Mouse (Mus musculus) neural tube, embryonic 15.5 days (tissue): Measurements from ENCODE around the gene Rtl8b. TPM values are rescaled to one million over a fixed set of nuclear protein-coding genes. Genes with fewer than 3 reads are reported as not detected.
"Not testable (repeated sequence)": the region's sequence is repeated elsewhere in the genome, so short reads cannot be mapped to it uniquely, and the experiment has no call there.

ENCODE experiments used
- ATAC-seq: fragments of 200-750 bp; cut with Nextera tagmentation; 2 replicates; pipeline ENCODE4 v1.8.0; 2017; ENCODE audit warnings: mild to moderate bottlenecking, moderate TSS enrichment, moderate library complexity; ENCODE audit not compliant: low FRiP score
- H3K27ac ChIP-seq: fragments of 300-500 bp; sonication (generic); replicated peaks from 2 replicates; pipeline ENCODE4 v1.5.1; 2015; ENCODE audit warnings: mild to moderate bottlenecking, inconsistent platforms
- H3K27me3 ChIP-seq: fragments of 300-500 bp; sonication (generic); replicated peaks from 2 replicates; pipeline ENCODE4 v1.6.1; 2015; ENCODE audit warnings: inconsistent platforms
- H3K36me3 ChIP-seq: fragments of 300-500 bp; sonication (generic); 2 replicates; pipeline ENCODE4 v1.6.1; 2015; ENCODE audit warnings: inconsistent platforms
- H3K4me1 ChIP-seq: fragments of 300-500 bp; sonication (generic); 2 replicates; pipeline ENCODE4 v1.6.1; 2015; ENCODE audit warnings: inconsistent platforms
- H3K4me2 ChIP-seq: fragments of 300-500 bp; sonication (generic); 2 replicates; pipeline ENCODE4 v1.6.1; 2015; ENCODE audit warnings: inconsistent platforms, mild to moderate bottlenecking, moderate library complexity
- H3K4me3 ChIP-seq: fragments of 300-500 bp; sonication (generic); replicated peaks from 2 replicates; pipeline ENCODE4 v1.5.1; 2015; ENCODE audit warnings: mild to moderate bottlenecking, inconsistent platforms
- H3K9ac ChIP-seq: fragments of 300-500 bp; sonication (generic); replicated peaks from 2 replicates; pipeline ENCODE4 v1.6.1; 2015; ENCODE audit warnings: mild to moderate bottlenecking, inconsistent platforms
- H3K9me3 ChIP-seq: fragments of 300-500 bp; sonication (generic); replicated peaks from 2 replicates; pipeline ENCODE4 v1.6.1; 2016; ENCODE audit warnings: inconsistent platforms
- WGBS: fragments of 180-500 bp; shearing (Covaris S2); methylation state at CpG from one replicate; pipeline ENCODE4 v1.1.7; 2015; ENCODE audit warnings: mixed read lengths; 5-methylcytosine and 5-hydroxymethylcytosine counted together
- polyA plus RNA-seq: library from polyadenylated mRNA; unstranded; fragments of >200 nt; fragmentation: Nextera tagmentation; extraction: Ambion mirVana; gene quantifications from 2 replicates; pipeline ENCODE4 v1.2.1, GENCODE M21; 2015

Gene Rtl8b
- polyA plus RNA-seq: 177 and 219 TPM in 2 replicates

DNA sequence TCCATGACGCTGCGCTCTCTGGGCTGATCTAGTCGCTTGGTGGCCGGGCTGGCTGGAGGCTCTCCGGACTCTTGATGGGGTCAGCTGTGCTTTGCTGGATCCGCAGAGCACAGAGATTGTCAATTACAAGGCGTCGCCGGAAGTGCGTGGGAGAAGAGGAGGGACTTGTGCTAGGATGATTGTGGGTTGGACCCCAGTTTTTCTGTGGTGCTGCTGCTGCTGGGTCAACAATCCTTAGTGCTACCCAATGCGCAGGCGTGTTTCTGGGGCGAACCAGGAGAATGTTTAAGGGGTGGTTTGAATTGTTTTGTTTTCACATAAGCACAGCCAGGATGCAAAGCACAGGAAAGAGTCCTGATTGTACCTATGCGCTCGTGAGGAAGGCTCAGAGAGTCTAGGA, at the start of gene Rtl8b:
Rtl8b (minus strand) TSS at position 115 of the 400 bp plus-strand sequence.
- WGBS: 31% methylated on average over 11 of the region's 15 CpGs
- Histone ChIP-seq H3K9ac (no peak within 1 kb of the TSS), H3K4me3 (peak within 1 kb of the TSS; percentile 34), H3K36me3 (no peaks in the 10 kb centered on the region), H3K4me2 (peak within 1 kb of the TSS; percentile 49), H3K4me1 (no peaks in the 10 kb centered on the region), H3K27me3 (no peaks in the 10 kb centered on the region), H3K9me3 (no peaks in the 10 kb centered on the region), H3K27ac (peak within 1 kb of the TSS; percentile 82)
- ATAC-seq: peak; percentile 97

DNA sequence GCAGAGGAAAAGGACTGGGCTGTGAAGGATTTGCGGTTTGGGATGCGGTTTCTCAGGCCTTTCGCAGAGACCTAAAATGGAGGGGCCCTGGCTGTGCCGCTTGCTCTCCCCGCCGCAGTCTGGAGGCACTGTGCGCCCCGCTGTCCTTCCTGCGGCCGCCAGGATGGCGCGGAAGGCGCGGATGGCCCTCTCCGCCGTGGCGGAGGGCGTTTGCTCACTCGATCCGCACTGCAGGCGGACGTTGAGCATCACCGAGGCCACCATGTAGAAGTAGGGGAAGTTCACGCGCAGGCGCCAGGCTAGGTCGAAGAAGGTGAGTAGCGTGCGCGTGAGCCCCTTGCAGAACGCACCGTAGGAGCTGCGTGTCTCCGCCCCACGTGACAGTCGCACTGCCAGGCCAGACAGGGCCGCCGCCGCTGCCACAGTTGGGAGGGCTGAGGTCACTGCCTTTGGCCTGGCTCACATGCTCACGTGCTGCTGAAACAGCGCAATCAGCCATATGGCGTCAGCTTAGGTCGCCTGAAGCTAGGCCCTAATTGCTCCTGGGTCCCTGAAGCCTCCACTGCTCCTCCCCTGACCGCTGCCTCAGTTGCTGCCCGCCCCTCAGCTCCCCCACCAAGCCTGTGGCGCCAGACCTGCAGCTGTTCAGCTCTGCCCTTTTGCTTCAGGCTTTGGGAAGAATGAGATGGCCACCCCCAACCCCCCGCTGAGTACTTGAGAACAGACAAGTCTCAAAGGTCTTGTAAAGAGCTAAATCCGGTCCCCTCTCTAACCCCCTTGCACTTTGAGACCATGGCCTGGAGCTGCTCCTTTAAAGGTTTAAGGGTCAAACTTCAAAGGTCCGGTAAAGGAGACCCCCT, 46.3 kb upstream of the Rtl8b start:
- 26% methylated on average over 49 of the region's 49 CpGs for WGBS
- Histone ChIP-seq H3K4me3 (peak overlapping the region; percentile 38), H3K27me3 (no peaks in the 10 kb centered on the region), H3K4me2 (peak overlapping the region; percentile 62), H3K36me3 (no peaks in the 10 kb centered on the region), H3K27ac (0 out of 2 replicates have a peak overlapping the region, but pooled peaks have one; percentile 45), H3K9ac (peak overlapping the region; percentile 46), H3K4me1 (peaks cover 3% of the 10 kb centered on the region; the same call in 1 of the 2 replicates), H3K9me3 (no peaks in the 10 kb centered on the region)
- peak; percentile 96 for ATAC-seq

DNA sequence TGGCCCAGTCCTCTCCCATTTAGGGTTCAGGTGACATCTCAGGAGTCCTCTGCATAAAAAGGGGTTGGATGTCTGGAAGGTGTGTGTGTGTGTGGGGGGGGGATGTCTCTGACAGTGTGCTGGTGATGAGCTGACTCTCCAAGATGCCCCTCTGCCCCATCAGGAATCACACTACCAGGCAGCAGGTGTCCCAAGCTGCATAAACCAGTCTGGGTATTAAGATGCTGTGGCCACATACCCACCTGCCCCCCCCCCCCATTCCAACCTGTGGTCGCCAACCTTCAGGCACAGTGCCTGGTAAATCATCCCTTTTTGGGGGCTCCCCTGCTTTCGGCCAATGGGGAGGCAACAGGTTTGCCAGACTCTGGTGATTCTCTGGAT, 45.7 kb upstream of the Rtl8b start:
- Histone ChIP-seq H3K9me3 (no peaks in the 10 kb centered on the region), H3K27ac (0 out of 2 replicates have a peak overlapping the region, but pooled peaks have one; percentile 45), H3K4me2 (peak overlapping the region; percentile 62), H3K4me3 (peak overlapping the region; percentile 38), H3K27me3 (no peaks in the 10 kb centered on the region), H3K36me3 (no peaks in the 10 kb centered on the region), H3K4me1 (peaks cover 3% of the 10 kb centered on the region; the same call in 1 of the 2 replicates), H3K9ac (no peak overlapping the region)
- peak; percentile 58 for ATAC-seq
- 35% methylated on average over 2 of the region's 2 CpGs for WGBS

DNA sequence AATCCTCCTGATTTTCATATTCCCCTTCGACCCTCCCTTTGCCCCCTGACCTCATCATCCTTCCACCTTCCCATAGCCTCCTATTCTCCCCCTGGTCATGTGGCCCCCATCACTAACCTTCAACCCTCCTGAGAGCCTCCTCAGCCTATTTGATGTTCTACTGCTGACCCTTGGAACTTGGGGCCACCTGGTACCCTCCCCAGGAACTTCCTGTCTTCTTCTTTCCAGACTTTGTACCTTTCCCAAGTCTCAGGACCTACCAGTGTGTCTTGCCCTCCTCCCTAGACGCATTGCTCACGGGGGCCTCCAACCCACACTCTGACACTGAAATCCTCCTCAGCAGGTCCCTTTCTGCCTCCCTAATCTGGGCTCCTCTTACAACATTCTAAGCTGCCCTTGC, 32.5 kb upstream of the Rtl8b start:
- ATAC-seq: no peak
- Histone ChIP-seq H3K36me3 (no peaks in the 10 kb centered on the region), H3K4me2 (no peak overlapping the region), H3K4me1 (no peaks in the 10 kb centered on the region), H3K27me3 (no peaks in the 10 kb centered on the region), H3K9ac (no peak overlapping the region), H3K27ac (no peak overlapping the region), H3K4me3 (no peak overlapping the region), H3K9me3 (no peaks in the 10 kb centered on the region)
- 88% methylated on average over 3 of the region's 3 CpGs for WGBS

DNA sequence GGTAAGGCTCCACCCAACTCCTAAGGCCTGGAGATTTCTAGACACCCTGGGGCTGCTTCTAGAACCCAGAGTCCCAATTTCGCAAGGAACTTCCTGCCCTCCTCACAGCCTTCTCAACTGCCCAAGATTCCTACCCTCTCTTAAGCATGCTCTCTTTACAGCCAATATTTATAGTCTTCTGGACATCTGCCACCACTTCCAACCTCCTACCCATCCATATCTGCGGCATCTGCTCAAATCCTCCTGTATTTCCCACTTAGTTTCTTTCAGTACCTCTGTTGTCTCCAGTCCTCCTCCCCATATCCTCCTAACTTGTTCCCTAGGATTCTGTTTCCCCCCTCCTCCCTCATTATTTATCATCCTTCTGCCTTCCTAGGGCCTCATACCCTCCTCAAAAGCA, 29.0 kb upstream of the Rtl8b start:
- Histone ChIP-seq H3K27me3 (no peaks in the 10 kb centered on the region), H3K4me3 (no peak overlapping the region), H3K9ac (no peak overlapping the region), H3K9me3 (no peaks in the 10 kb centered on the region), H3K27ac (no peak overlapping the region), H3K4me1 (no peaks in the 10 kb centered on the region), H3K4me2 (no peak overlapping the region), H3K36me3 (no peaks in the 10 kb centered on the region)
- 94% methylated on average over 2 of the region's 2 CpGs for WGBS
- ATAC-seq: no peak

DNA sequence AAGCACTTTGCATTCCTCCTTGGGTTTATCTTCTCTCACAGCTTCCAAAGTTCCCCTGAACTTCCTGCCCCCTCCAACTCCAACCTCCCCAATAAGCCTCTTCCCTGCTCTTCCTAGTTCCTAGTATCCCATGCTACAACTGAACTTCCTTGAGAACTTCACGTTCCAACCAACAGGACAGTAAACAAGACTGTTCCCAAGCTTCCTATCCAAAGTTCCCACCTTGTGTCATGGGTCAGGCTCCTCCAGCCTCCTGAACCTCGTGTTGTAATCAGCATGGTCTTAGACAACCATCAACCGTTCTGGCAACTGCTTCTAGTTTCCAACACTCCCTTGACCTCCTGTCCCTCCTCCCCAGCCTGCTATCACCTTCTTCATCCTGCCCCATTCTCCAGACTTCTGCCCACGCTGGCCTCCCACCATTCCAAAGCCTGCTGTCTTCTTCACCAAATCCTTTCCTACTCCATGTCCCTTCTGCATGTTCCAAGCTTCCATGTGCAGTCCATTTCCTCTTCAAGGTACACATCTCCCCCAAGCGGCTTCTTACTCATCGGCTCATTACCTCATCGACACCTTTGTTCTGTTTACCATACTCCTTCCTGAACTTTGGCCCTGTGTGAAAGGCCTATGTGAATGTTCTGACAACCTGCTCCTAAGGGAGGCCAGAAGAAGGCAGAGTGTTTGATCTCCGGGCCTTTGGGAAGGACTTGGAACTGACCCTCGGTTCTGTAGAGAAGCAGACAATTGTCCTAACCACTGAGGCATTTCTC, 24.0 kb upstream of the Rtl8b start:
- Histone ChIP-seq H3K4me2 (no peak overlapping the region), H3K9me3 (no peaks in the 10 kb centered on the region), H3K27ac (no peak overlapping the region), H3K4me3 (no peak overlapping the region), H3K36me3 (no peaks in the 10 kb centered on the region), H3K4me1 (no peaks in the 10 kb centered on the region), H3K9ac (no peak overlapping the region), H3K27me3 (no peaks in the 10 kb centered on the region)
- 87% methylated on average over 9 of the region's 9 CpGs for WGBS
- ATAC-seq: no peak

DNA sequence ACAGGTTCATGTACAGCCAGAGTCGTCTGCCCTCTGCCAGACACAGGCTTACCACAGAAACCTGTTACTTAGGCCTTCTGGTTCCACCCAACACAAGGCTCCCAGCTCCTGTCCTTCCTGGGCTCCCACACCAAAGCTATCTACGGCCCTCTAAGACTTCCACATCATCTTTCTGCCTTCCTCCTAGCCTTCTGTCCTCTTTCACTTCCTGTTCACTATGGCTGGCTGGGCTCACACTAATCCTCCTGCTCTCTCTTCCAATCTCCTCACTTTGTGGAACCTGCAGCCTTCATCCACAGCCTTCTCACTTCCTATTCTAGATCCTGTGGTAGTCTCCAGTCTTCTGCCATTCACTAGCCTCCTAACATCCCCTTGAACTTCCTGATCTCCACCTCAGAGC, 22.9 kb upstream of the Rtl8b start:
- Histone ChIP-seq H3K27ac (no peak overlapping the region), H3K4me3 (no peak overlapping the region), H3K4me1 (no peaks in the 10 kb centered on the region), H3K9me3 (no peaks in the 10 kb centered on the region), H3K27me3 (no peaks in the 10 kb centered on the region), H3K4me2 (no peak overlapping the region), H3K36me3 (no peaks in the 10 kb centered on the region), H3K9ac (no peak overlapping the region)
- ATAC-seq: no peak
- WGBS: 92% methylated on average over 2 of the region's 2 CpGs

DNA sequence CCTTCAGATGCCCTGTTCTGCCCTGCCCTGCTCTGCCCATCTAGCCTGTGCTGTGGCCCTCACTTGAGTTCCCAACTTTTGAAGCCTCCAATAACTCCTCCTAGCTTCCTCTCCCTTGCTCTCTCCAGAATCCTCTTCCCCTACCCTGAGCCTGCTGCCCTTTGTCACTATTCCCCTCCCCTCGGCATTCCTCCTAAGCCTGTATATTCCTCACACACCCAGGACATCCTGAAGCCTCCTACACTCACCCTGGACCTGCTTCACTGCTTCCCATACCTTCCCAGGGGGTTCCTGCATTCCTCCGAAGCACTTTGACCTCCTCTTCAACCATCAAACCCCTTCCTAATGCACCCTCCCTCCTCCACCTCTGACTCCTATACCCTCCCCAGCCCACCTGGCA, 21.9 kb upstream of the Rtl8b start:
- H3K4me1 ChIP-seq: no peaks in the 10 kb centered on the region
- no peak overlapping the region for H3K9ac ChIP-seq
- H3K4me2 ChIP-seq: no peak overlapping the region
- 53% methylated on average over 2 of the region's 2 CpGs for WGBS
- H3K4me3 ChIP-seq: no peak overlapping the region
- H3K9me3 ChIP-seq: no peaks in the 10 kb centered on the region
- no peaks in the 10 kb centered on the region for H3K27me3 ChIP-seq
- no peaks in the 10 kb centered on the region for H3K36me3 ChIP-seq
- H3K27ac ChIP-seq: no peak overlapping the region
- ATAC-seq: no peak

DNA sequence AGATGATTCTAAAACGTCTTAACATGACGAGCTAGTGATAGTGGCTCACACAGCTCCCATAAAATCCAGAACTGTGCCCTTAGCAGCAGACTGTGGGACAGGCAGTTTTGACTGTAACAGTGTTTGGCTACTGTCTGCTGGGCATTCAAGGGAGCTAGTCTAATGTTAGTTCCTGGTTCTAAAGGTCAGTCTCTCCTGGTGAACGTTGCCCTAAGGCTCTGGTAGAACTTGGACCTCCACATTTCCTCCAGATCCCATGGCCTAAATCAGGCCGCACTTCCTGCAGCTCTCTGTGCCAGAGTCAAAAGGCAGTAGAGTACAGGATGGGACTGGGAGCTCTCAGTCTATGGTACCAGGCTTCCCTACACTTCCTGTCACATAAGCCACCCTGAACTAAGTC, 14.5 kb upstream of the Rtl8b start:
- not testable (repeated sequence) for H3K9ac ChIP-seq, H3K9me3 ChIP-seq, H3K4me1 ChIP-seq, H3K4me3 ChIP-seq, H3K4me2 ChIP-seq, H3K27ac ChIP-seq, ATAC-seq, H3K36me3 ChIP-seq, H3K27me3 ChIP-seq
- WGBS: 79% methylated on average over 2 of the region's 4 CpGs

DNA sequence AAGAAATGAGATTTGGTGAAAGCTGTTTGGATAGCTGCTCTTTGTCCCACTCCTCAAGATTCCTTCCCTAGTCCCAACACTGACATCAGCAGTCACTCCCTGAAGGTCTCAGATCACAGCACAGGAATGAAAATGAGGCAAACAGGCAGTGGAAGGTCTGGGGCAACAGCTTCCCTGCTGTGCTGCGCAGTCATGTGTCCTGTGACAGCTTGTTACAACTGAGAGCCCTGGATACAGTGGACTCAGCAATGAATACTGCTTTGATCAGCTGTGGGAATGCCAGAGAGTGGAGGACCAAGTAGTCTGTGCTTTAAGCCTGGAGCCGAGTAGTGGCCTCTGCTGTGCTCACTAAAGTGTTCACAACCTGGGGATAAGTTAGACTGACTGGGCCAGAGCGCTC, 12.4 kb upstream of the Rtl8b start:
- not testable (repeated sequence) for H3K9ac ChIP-seq, H3K27ac ChIP-seq, H3K4me1 ChIP-seq, H3K9me3 ChIP-seq, H3K36me3 ChIP-seq, H3K4me2 ChIP-seq, H3K27me3 ChIP-seq, H3K4me3 ChIP-seq, ATAC-seq
- 85% methylated on average over 3 of the region's 3 CpGs for WGBS

DNA sequence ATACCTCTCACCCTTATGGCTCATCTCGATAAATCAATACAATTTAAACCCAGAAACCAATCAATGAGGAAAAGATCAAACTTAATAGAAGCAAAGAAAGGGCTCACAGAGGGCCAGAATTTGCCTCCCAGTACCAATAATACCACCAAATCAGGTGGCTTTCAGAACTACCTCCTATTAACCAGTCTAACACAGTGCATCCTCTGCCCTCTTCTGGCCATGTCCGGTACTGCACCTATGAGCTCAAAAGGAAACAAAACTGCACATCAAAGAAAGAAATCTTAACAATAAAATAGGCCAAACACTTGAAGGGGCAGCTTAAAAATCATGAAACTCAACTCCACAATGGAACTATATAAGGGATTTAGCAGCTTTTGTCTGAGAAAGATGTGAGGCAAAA, 6.7 kb upstream of the Rtl8b start:
- H3K9ac ChIP-seq, H3K9me3 ChIP-seq, H3K27ac ChIP-seq, H3K4me3 ChIP-seq, H3K4me2 ChIP-seq, H3K36me3 ChIP-seq, H3K27me3 ChIP-seq, ATAC-seq, H3K4me1 ChIP-seq: not testable (repeated sequence)
- WGBS: 41% methylated on average over 2 of the region's 2 CpGs

DNA sequence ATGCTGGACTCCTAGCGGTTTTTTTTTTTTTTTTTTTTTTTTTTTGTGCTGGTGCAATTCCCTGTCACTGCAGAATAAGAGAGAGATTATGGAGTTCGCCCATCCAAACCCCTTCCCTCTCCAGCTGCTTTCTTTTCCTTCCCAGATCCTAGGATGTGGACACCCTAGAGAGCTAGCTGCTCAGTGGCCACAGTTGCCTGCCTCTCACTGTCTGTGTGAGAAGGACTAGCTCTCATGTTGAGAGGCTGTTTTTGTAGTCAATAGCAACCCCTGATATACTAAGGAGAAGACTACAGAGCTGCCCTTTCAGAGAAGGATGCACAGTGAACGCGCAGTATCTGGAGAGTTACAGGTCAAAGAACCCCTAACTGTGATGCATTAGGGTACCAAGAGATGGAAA, 488 bp upstream of the Rtl8b start:
- H3K9me3 ChIP-seq, H3K4me1 ChIP-seq, H3K9ac ChIP-seq, H3K27me3 ChIP-seq, H3K36me3 ChIP-seq: not testable (repeated sequence)
- peak; percentile 67 for ATAC-seq
- Histone ChIP-seq H3K27ac (peak overlapping the region; percentile 82), H3K4me3 (peak overlapping the region; percentile 34), H3K4me2 (peak overlapping the region; percentile 49)
- 30% methylated on average over 3 of the region's 4 CpGs for WGBS
